Mouse (Mus musculus) MEL (cell line): Measurements from ENCODE around the gene Srgap2. TPM values are rescaled to one million over a fixed set of nuclear protein-coding genes. Genes with fewer than 3 reads are reported as not detected.
A peak's percentile ranks its signal among the peaks of the same experiment; 100 is the strongest.

Experiments
- DNase-seq: peaks from one replicate; pipeline ENCODE4 v3.0.0; 2011; ENCODE audit warnings: low read depth, low spot score
- H3K27ac ChIP-seq: 2 replicates; pipeline ENCODE4 v1.5.1; 2012; ENCODE audit warnings: low read depth, mild to moderate bottlenecking, control low read depth, low read length, moderate library complexity; ENCODE audit not compliant: control insufficient read depth
- H3K27me3 ChIP-seq, 2 experiments: fragments of 150-350 bp in 1 of 2; sonication (generic) in 1 of 2; 2 replicates each; pipeline ENCODE4 v1.6.1; 2012; ENCODE audit warnings: low read length in 2 of 2, mild to moderate bottlenecking in 2 of 2, improper control_type of control experiment in 1 of 2, moderate library complexity in 1 of 2; ENCODE audit not compliant: insufficient read depth in 2 of 2, control insufficient read depth in 1 of 2
- H3K36me3 ChIP-seq, 2 experiments: 2 replicates each; pipeline ENCODE4 v1.6.1; 2012 to 2014; ENCODE audit warnings: low read length in 2 of 2, improper control_type of control experiment in 1 of 2, inconsistent platforms in 1 of 2, mild to moderate bottlenecking in 1 of 2; ENCODE audit not compliant: insufficient read depth in 2 of 2, control insufficient read depth in 1 of 2
- H3K4me1 ChIP-seq, 2 experiments: fragments of 150-350 bp in 1 of 2; sonication (generic) in 1 of 2; 2 replicates each; pipeline ENCODE4 v1.6.1; 2012; ENCODE audit warnings: low read length in 2 of 2, improper control_type of control experiment in 1 of 2, mild to moderate bottlenecking in 1 of 2; ENCODE audit not compliant: insufficient read depth in 2 of 2, control insufficient read depth in 1 of 2
- H3K4me3 ChIP-seq, 2 experiments: fragments of 150-350 bp in 1 of 2; sonication (generic) in 1 of 2; 2 replicates each; pipeline ENCODE4 v1.5.1; 2012; ENCODE audit warnings: low read depth in 2 of 2, low read length in 2 of 2, mild to moderate bottlenecking in 2 of 2, moderate library complexity in 2 of 2, control low read depth in 1 of 2, improper control_type of control experiment in 1 of 2; ENCODE audit not compliant: control insufficient read depth in 1 of 2, insufficient read depth in 1 of 2
- H3K79me2 ChIP-seq: 2 replicates; pipeline ENCODE4 v1.6.1; 2012; ENCODE audit warnings: mild to moderate bottlenecking, low read length, moderate library complexity; ENCODE audit not compliant: control insufficient read depth, poor library complexity, insufficient read depth
- H3K9ac ChIP-seq: 2 replicates; pipeline ENCODE4 v1.6.1; 2012; ENCODE audit warnings: low read depth, mild to moderate bottlenecking, control low read depth, low read length, moderate library complexity; ENCODE audit not compliant: control insufficient read depth, poor library complexity, severe bottlenecking
- H3K9me3 ChIP-seq: fragments of 150-350 bp; sonication (generic); replicated peaks from 2 replicates; pipeline ENCODE4 v1.6.1; 2012; ENCODE audit warnings: mild to moderate bottlenecking, low read length, improper control_type of control experiment, moderate library complexity; ENCODE audit not compliant: insufficient read depth
- CHD1 ChIP-seq: IDR thresholded peaks from 2 replicates; pipeline ENCODE4 v1.6.1; 2012; ENCODE audit warnings: low read depth, mild to moderate bottlenecking, inconsistent platforms, low read length, improper control_type of control experiment
- E2F4 ChIP-seq: IDR thresholded peaks from 2 replicates; pipeline ENCODE4 v1.6.1; 2011; ENCODE audit warnings: low read depth, low read length, improper control_type of control experiment, borderline replicate concordance
- ELF1 ChIP-seq: IDR thresholded peaks from 2 replicates; pipeline ENCODE4 v1.6.1; 2014; ENCODE audit warnings: low read depth, mild to moderate bottlenecking, inconsistent platforms, low read length, improper control_type of control experiment, moderate library complexity
- EP300 ChIP-seq, 2 experiments: IDR thresholded peaks; 2 replicates each; pipeline ENCODE4 v1.6.1; 2011; ENCODE audit warnings: improper control_type of control experiment in 2 of 2, low read length in 2 of 2, low read depth in 1 of 2, mild to moderate bottlenecking in 1 of 2
- ETS1 ChIP-seq: IDR thresholded peaks from 2 replicates; pipeline ENCODE4 v1.6.1; 2012; ENCODE audit warnings: low read depth, mild to moderate bottlenecking, inconsistent platforms, low read length, improper control_type of control experiment, moderate library complexity
- GATA1 ChIP-seq: IDR thresholded peaks from 2 replicates; pipeline ENCODE4 v1.6.1; 2011; ENCODE audit warnings: low read depth, low read length, improper control_type of control experiment
- MAFK ChIP-seq: IDR thresholded peaks from 2 replicates; pipeline ENCODE4 v1.6.1; 2011; ENCODE audit warnings: low read depth, mild to moderate bottlenecking, low read length, improper control_type of control experiment, borderline replicate concordance
- MAX ChIP-seq: IDR thresholded peaks from 2 replicates; pipeline ENCODE4 v1.6.1; 2011; ENCODE audit warnings: low read length, improper control_type of control experiment
- MEF2A ChIP-seq: IDR thresholded peaks from 2 replicates; pipeline ENCODE4 v1.6.1; 2014; ENCODE audit warnings: low read depth, mild to moderate bottlenecking, inconsistent platforms, low read length, improper control_type of control experiment; ENCODE audit not compliant: poor library complexity, insufficient replicate concordance, severe bottlenecking; ENCODE audit errors: extremely low read depth
- MXI1 ChIP-seq: IDR thresholded peaks from 2 replicates; pipeline ENCODE4 v1.6.1; 2011; ENCODE audit warnings: mild to moderate bottlenecking, low read depth, low read length, improper control_type of control experiment
- MYC ChIP-seq: IDR thresholded peaks from 2 replicates; pipeline ENCODE4 v1.6.1; 2011; ENCODE audit warnings: low read depth, mild to moderate bottlenecking, low read length, improper control_type of control experiment, moderate library complexity
- POLR2A ChIP-seq, 2 experiments: IDR thresholded peaks; 2 replicates each; pipeline ENCODE4 v1.6.1; 2011 to 2012; ENCODE audit warnings: low read length in 2 of 2, mild to moderate bottlenecking in 2 of 2, control low read depth in 1 of 2, improper control_type of control experiment in 1 of 2, low read depth in 1 of 2, moderate library complexity in 1 of 2; ENCODE audit not compliant: control insufficient read depth in 1 of 2, insufficient read depth in 1 of 2, poor library complexity in 1 of 2
- POLR2AphosphoS5 ChIP-seq: IDR thresholded peaks from 2 replicates; pipeline ENCODE4 v1.6.1; 2012; ENCODE audit warnings: low read depth, borderline replicate concordance, mild to moderate bottlenecking, inconsistent platforms, low read length, moderate library complexity, mixed read lengths
- RCOR1 ChIP-seq: IDR thresholded peaks from 2 replicates; pipeline ENCODE4 v1.6.1; 2012; ENCODE audit warnings: low read depth, mild to moderate bottlenecking, inconsistent platforms, low read length, improper control_type of control experiment
- SIN3A ChIP-seq: IDR thresholded peaks from 2 replicates; pipeline ENCODE4 v1.6.1; 2012; ENCODE audit warnings: low read length, improper control_type of control experiment, inconsistent platforms
- TAL1 ChIP-seq: IDR thresholded peaks from 2 replicates; pipeline ENCODE4 v1.6.1; 2012; ENCODE audit warnings: mild to moderate bottlenecking, inconsistent platforms, low read length, moderate library complexity, mixed read lengths
- TBP ChIP-seq: IDR thresholded peaks from 2 replicates; pipeline ENCODE4 v1.8.0; 2011; ENCODE audit warnings: low read depth, low read length, improper control_type of control experiment
- TCF12 ChIP-seq: IDR thresholded peaks from 2 replicates; pipeline ENCODE4 v1.6.1; 2014; ENCODE audit warnings: low read depth, mild to moderate bottlenecking, inconsistent platforms, low read length, improper control_type of control experiment, moderate library complexity
- UBTF ChIP-seq: IDR thresholded peaks from 2 replicates; pipeline ENCODE4 v1.6.1; 2012; ENCODE audit warnings: low read depth, mild to moderate bottlenecking, inconsistent platforms, low read length, improper control_type of control experiment, moderate library complexity, borderline replicate concordance; ENCODE audit not compliant: insufficient read depth
- ZNF384 ChIP-seq: IDR thresholded peaks from 2 replicates; pipeline ENCODE4 v1.6.1; 2012; ENCODE audit warnings: low read depth, mild to moderate bottlenecking, inconsistent platforms, low read length, improper control_type of control experiment
- polyA plus RNA-seq, 2 experiments: library from polyadenylated mRNA; stranded (reverse) in 1 of 2; unstranded in 1 of 2; fragments of >175 nt in 1 of 2; fragments of >200 nt in 1 of 2; gene quantifications; 2 replicates each; pipeline versions ENCODE4 v1.2.1 to v1.2.4; 2012; ENCODE audit warnings: low replicate concordance in 2 of 2, low read depth in 1 of 2; ENCODE audit not compliant: insufficient read length in 2 of 2, insufficient read depth in 1 of 2, missing spikeins in 1 of 2
- total RNA-seq: library from RNA; depleted of rRNA; stranded (reverse); fragments of 300-350 nt; gene quantifications from 2 replicates; pipeline ENCODE4 v1.2.3, GENCODE M21; 2012

Srgap2 gene
- total and polyA plus RNA-seq, 3 experiments: 9.0 to 25.3 TPM; not detected in 1

DNA sequence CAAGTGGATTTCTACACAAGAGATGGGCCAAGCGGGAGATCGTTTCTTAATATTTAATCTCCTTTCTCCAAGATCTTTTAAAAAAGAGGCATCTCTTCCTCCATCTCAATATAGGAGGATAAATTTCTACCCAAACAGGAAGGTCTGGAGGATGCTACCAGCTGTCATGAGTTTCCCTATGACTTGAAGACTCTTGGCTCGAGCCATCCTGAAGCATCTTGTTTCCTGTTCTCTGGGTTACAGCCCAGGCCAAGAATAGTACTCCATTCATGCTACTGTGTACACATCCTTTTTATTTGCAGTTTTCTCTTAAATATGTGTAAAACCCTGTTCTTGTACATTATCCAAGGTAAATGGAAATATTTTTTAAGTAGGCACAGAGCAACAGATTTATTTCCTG, 44.9 kb downstream of the Srgap2 start:
- peaks cover 37 to 49% of the 10 kb centered on the region in 2 experiments for H3K4me1 ChIP-seq
- TF ChIP-seq MAFK (no peak), MYC (no peak), UBTF (no peak), CHD1 (no peak), ETS1 (no peak), MAX (no peak)
- H3K79me2 ChIP-seq: peaks cover 19% of the 10 kb centered on the region
- no peak overlapping the region for H3K4me3 ChIP-seq
- no peak overlapping the region for H3K9ac ChIP-seq
- no peak for DNase-seq
- no peaks in the 10 kb centered on the region for H3K27me3 ChIP-seq
- H3K27ac ChIP-seq: peak overlapping the region; percentile 19; the same call in 1 of the 2 replicates
- H3K9me3 ChIP-seq: no peaks in the 10 kb centered on the region
- H3K36me3 ChIP-seq: peaks cover 0 to 80% of the 10 kb centered on the region in 2 experiments; a peak in 2 of 4 replicates

DNA sequence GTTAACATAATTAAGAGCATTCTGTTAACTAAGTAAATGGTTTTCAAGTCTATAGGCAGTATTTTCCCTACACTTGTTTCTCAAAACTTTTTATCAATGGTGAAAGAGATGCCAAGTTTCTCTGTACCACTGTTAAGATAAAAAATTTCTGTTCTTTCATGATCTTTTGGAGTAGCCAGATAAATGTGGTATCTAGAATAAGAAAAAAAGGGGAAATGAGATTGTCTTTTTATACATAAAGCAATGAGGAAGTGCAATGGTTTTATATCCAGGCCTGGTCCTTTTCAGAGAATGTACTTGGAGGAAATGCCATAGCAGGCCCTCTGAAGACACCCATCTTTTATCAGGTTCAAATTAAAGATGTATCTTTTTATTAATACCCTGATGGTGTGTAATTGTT, 45.8 kb downstream of the Srgap2 start:
- H3K4me1 ChIP-seq: peaks cover 39 to 44% of the 10 kb centered on the region in 2 experiments
- H3K27me3 ChIP-seq: no peaks in the 10 kb centered on the region
- DNase-seq: peak; percentile 77
- peaks cover 21% of the 10 kb centered on the region for H3K79me2 ChIP-seq
- no peaks in the 10 kb centered on the region for H3K9me3 ChIP-seq
- no peak overlapping the region for H3K9ac ChIP-seq
- TF ChIP-seq MXI1 (no peak), ETS1 (peak; percentile 88), GATA1 (peak; percentile 99), TBP (no peak), MEF2A (no peak), SIN3A (peak; percentile 75), E2F4 (no peak), POLR2A (IDR thresholded peaks at IDR 0.05; ENCODE audit: control insufficient read depth in 1 of 2, insufficient read depth in 1 of 2, low read depth in 1 of 2, low read length in 2 of 2, poor library complexity in 1 of 2) (no peak), ZNF384 (peak; percentile 84), TCF12 (peak; percentile 98), RCOR1 (peak; percentile 92), EP300 (IDR thresholded peaks at IDR 0.05; ENCODE audit: low read depth in 1 of 2, low read length in 2 of 2) (peak; percentile 98 to 99), MYC (0 out of 2 replicates have a peak, but pooled peaks have one; percentile 47), ELF1 (peak; percentile 77), MAX (no peak), POLR2AphosphoS5 (no peak), TAL1 (peak; percentile 59)
- H3K36me3 ChIP-seq: peaks cover 0 to 77% of the 10 kb centered on the region in 2 experiments; a peak in 2 of 4 replicates
- no peak overlapping the region; the same call in 1 of the 2 replicates for H3K27ac ChIP-seq
- H3K4me3 ChIP-seq: no peak overlapping the region
